8 mouse cellular contexts compared by ENCODE assay signal in genomic region chrX:103529185-103529584, GRCm38 (mm10).
A peak's percentile ranks its signal among the peaks of the same experiment; 100 is the strongest.
DNase-seq lines count a peak whose midpoint lies in the region; ATAC-seq and TF ChIP-seq lines count a peak whose summit lies in the region.

No protein-coding gene starts in this region.

- no peaks in the 10 kb centered on the region for H3K36me3 ChIP-seq in forebrain, embryonic 14.5 days (ENCODE audit: control insufficient read depth, insufficient read depth, low read length)
- H3K36me3 ChIP-seq in heart, postnatal 0 days (replicated peaks; ENCODE audit: control insufficient read depth, insufficient read depth, low read length), result no peaks in the 10 kb centered on the region
- no peaks in the 10 kb centered on the region for H3K36me3 ChIP-seq in liver, embryonic 16.5 days (ENCODE audit: control insufficient read depth, insufficient read depth)
- H3K36me3 ChIP-seq in neural tube, embryonic 11.5 days (ENCODE audit: control insufficient read depth, insufficient read depth, low read length), result no peaks in the 10 kb centered on the region

- H3K9me3 ChIP-seq in forebrain, embryonic 14.5 days (replicated peaks; ENCODE audit: control insufficient read depth, low read length), result no peaks in the 10 kb centered on the region
- H3K9me3 ChIP-seq in heart, postnatal 0 days (replicated peaks; ENCODE audit: control insufficient read depth, low read length), result no peaks in the 10 kb centered on the region
- H3K9me3 ChIP-seq in liver, embryonic 16.5 days (replicated peaks; ENCODE audit: control insufficient read depth, low read length), result no peaks in the 10 kb centered on the region
- no peaks in the 10 kb centered on the region for H3K9me3 ChIP-seq in neural tube, embryonic 11.5 days (ENCODE audit: control insufficient read depth, low read length)

- H3K4me2 ChIP-seq in forebrain, embryonic 14.5 days (ENCODE audit: low read length), result peak overlapping the region; percentile 40
- H3K4me2 ChIP-seq in heart, postnatal 0 days (ENCODE audit: low read depth, low read length), result peak overlapping the region; percentile 58
- peak overlapping the region; percentile 52 for H3K4me2 ChIP-seq in liver, embryonic 16.5 days (ENCODE audit: low read depth, low read length)
- H3K4me2 ChIP-seq in neural tube, embryonic 11.5 days (ENCODE audit: low read depth), result peak overlapping the region; percentile 30

- peak; percentile 36 for DNase-seq in ES-CJ7 (ENCODE audit: low read depth, low spot score)
- DNase-seq in cerebellum, adult 11-12 months, result peak; percentile 65
- DNase-seq in forebrain, embryonic 14.5 days (ENCODE audit: low spot score), result peak; percentile 87
- peak; percentile 63 for DNase-seq in heart, postnatal 0 days (ENCODE audit: low spot score)
- DNase-seq in kidney, postnatal 25 days, result peak; percentile 69 to 88
- DNase-seq in neural tube, embryonic 11.5 days (ENCODE audit: low spot score), result peak; percentile 84
- DNase-seq in telencephalon, adult 2 months (ENCODE audit: low read depth, low spot score), result peak; percentile 45

- 0 out of 2 replicates have a peak, but pooled peaks cover 2% of the 10 kb centered on the region for H3K4me1 ChIP-seq in forebrain, embryonic 14.5 days (ENCODE audit: control insufficient read depth, insufficient read depth, low read length)
- no peaks in the 10 kb centered on the region for H3K4me1 ChIP-seq in heart, postnatal 0 days (ENCODE audit: control insufficient read depth, insufficient read depth)
- H3K4me1 ChIP-seq in liver, embryonic 16.5 days (ENCODE audit: control insufficient read depth, low read depth, low read length), result no peaks in the 10 kb centered on the region
- no peaks in the 10 kb centered on the region for H3K4me1 ChIP-seq in neural tube, embryonic 11.5 days (ENCODE audit: control insufficient read depth, insufficient read depth, low read length)

- no peaks in the 10 kb centered on the region for H3K27me3 ChIP-seq in forebrain, embryonic 14.5 days (replicated peaks; ENCODE audit: control insufficient read depth, insufficient read depth, low read length)
- H3K27me3 ChIP-seq in heart, postnatal 0 days (ENCODE audit: control insufficient read depth, insufficient read depth, low read length), result no peaks in the 10 kb centered on the region
- no peaks in the 10 kb centered on the region for H3K27me3 ChIP-seq in liver, embryonic 16.5 days (ENCODE audit: control insufficient read depth, insufficient read depth, low read depth, low read length)
- no peaks in the 10 kb centered on the region for H3K27me3 ChIP-seq in neural tube, embryonic 11.5 days (ENCODE audit: control insufficient read depth, insufficient read depth, low read length)

- WGBS in forebrain, embryonic 14.5 days, result 3% methylated on average over 22 of the region's 23 CpGs
- under 1% methylated on average over 23 of the region's 23 CpGs for WGBS in heart, postnatal 0 days
- WGBS in liver, embryonic 16.5 days (ENCODE audit: insufficient replicate concordance), result 2% methylated on average over 23 of the region's 23 CpGs
- 1% methylated on average over 23 of the region's 23 CpGs for WGBS in neural tube, embryonic 11.5 days

- TF ChIP-seq EP300 in heart, postnatal 0 days (IDR thresholded peaks at IDR 0.05; ENCODE audit: low read depth), result no peak

- H3K27ac ChIP-seq in forebrain, embryonic 14.5 days (ENCODE audit: low read depth, low read length), result no peak overlapping the region
- 0 out of 2 replicates have a peak overlapping the region, but pooled peaks have one; percentile 9 for H3K27ac ChIP-seq in heart, postnatal 0 days (ENCODE audit: low read depth)
- no peak overlapping the region for H3K27ac ChIP-seq in liver, embryonic 16.5 days (ENCODE audit: low read length)
- no peak overlapping the region for H3K27ac ChIP-seq in neural tube, embryonic 11.5 days (ENCODE audit: low read depth, low read length)

- no peak for TF ChIP-seq CTCF in heart, postnatal 0 days (IDR thresholded peaks at IDR 0.05; ENCODE audit: low read depth)

- peak; percentile 76 for ATAC-seq in forebrain, embryonic 14.5 days
- peak; percentile 87 for ATAC-seq in heart, postnatal 0 days (ENCODE audit: insufficient read depth, low read depth)
- peak; percentile 75 for ATAC-seq in liver, embryonic 16.5 days (ENCODE audit: low read depth)
- ATAC-seq in neural tube, embryonic 11.5 days (ENCODE audit: insufficient read depth, low FRiP score, low TSS enrichment), result peak; percentile 46; the same call in 1 of the 2 replicates

- H3K9ac ChIP-seq in forebrain, embryonic 14.5 days (ENCODE audit: low read length), result no peak overlapping the region; the same call in 1 of the 2 replicates
- H3K9ac ChIP-seq in heart, postnatal 0 days (replicated peaks; ENCODE audit: low read depth, low read length), result no peak overlapping the region
- H3K9ac ChIP-seq in liver, embryonic 16.5 days (ENCODE audit: low read depth, low read length), result no peak overlapping the region
- peak overlapping the region; percentile 14; the same call in 1 of the 2 replicates for H3K9ac ChIP-seq in neural tube, embryonic 11.5 days (ENCODE audit: low read length)

- H3K4me3 ChIP-seq in forebrain, embryonic 14.5 days (ENCODE audit: low read depth, low read length), result 0 out of 2 replicates have a peak overlapping the region, but pooled peaks have one; percentile 5
- H3K4me3 ChIP-seq in heart, postnatal 0 days (ENCODE audit: low read depth, low read length), result peak overlapping the region; percentile 28; the same call in 1 of the 2 replicates
- H3K4me3 ChIP-seq in liver, embryonic 16.5 days (ENCODE audit: low read depth, low read length), result peak overlapping the region; percentile 24
- no peak overlapping the region for H3K4me3 ChIP-seq in neural tube, embryonic 11.5 days (ENCODE audit: low read depth, low read length)

Comparison
In these comparisons a context has a peak if more than half of its experiments do, and no peak if none do; other contexts are left out.
1. DNase-seq: peak in every context shown above with its lines; median percentile 87 in forebrain, embryonic 14.5 days; 84 in neural tube, embryonic 11.5 days; 78 in kidney, postnatal 25 days; 65 in cerebellum, adult 11-12 months; 63 in heart, postnatal 0 days; 45 in telencephalon, adult 2 months; 36 in ES-CJ7.